Mouse (Mus musculus) spleen, adult 10 weeks (tissue): ENCODE data around the gene Ubl5. TPM values are rescaled to one million over a fixed set of nuclear protein-coding genes. Genes with fewer than 3 reads are reported as not detected.

Experiments
- polyA plus RNA-seq: library from polyadenylated mRNA; stranded (reverse); fragments of 350-450 nt; fragmentation: Illumina TruSeq; extraction: RNeasy Lipid Tissue Mini Kit (QIAGEN cat#74804); gene quantifications from one replicate; pipeline ENCODE4 v1.2.3, GENCODE M21; 2015; ENCODE audit warnings: low replicate concordance; ENCODE audit not compliant: insufficient read depth

Gene Ubl5
- 294 TPM for polyA plus RNA-seq

GRCm38 (mm10) chr9:20642101-20642895 lies at the start of gene Ubl5:
Gene Ubl5 (plus strand): TSS chr9:20642878.

GRCm38 (mm10) chr9:20644360-20645081 lies 1.8 kb downstream of the Ubl5 start, which contains the start of gene Fbxl12:
Gene Fbxl12 (minus strand): TSS chr9:20644767.

DNA sequence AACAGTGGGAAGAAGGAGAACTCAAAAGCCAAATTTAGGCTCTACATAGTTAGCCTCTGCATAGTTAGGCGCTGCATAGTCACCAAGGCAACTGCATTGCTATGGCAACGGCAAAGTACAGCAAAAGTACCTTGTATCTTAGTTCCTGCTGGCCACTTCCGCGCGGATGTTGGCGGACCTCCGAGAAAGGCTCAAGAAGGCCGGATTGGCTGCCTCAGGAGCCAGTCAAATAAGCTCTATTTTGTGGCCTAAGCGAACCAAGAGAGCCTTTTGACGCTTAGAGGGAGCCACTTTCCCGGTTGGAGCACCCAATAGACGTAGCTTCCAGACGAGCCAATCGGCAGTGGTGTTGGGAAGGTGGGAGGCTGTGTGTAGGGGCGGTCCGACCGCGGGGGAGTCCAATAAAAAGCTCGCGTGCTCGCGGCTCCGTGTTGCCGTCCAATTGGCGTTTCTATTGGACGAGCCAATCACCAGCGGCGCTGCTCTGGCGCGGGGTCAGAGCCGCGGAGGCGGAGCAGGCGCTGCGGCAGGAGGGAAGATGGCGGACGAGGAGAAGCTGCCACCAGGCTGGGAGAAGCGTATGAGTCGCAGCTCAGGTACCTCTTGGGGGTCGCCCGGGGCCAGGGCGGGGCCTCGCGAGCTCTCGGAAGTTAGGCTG lies 9.1 kb downstream of the Ubl5 start, which contains the start of gene Pin1:
Gene Pin1 (plus strand): TSS at position 494 of the 658 bp plus-strand sequence.

Other genes starting within 250 kb of the Ubl5 start
- gene Zfp26, start 182.7 kb upstream of the Ubl5 start, polyA plus RNA-seq: 32.2 TPM
- gene Zfp426, start 150.1 kb upstream of the Ubl5 start, polyA plus RNA-seq: 44.9 TPM
- gene Zfp266, start 121.5 kb upstream of the Ubl5 start, polyA plus RNA-seq: 33.8 TPM
- gene Zfp846, start 61.6 kb upstream of the Ubl5 start, polyA plus RNA-seq: 14.9 TPM
- 55.6 TPM for gene Fbxl12, start 1.9 kb downstream of the Ubl5 start, polyA plus RNA-seq
- gene Pin1, start 9.2 kb downstream of the Ubl5 start, polyA plus RNA-seq: 4.3 TPM
- gene Olfm2, start 103.5 kb downstream of the Ubl5 start, polyA plus RNA-seq: not detected
- gene Col5a3, start 172.2 kb downstream of the Ubl5 start, polyA plus RNA-seq: 0.29 TPM
- not detected for gene Rdh8, start 175.6 kb downstream of the Ubl5 start, polyA plus RNA-seq
- gene A230050P20Rik, start 225.8 kb downstream of the Ubl5 start, polyA plus RNA-seq: 29.9 TPM
- gene Angptl6, start 236.8 kb downstream of the Ubl5 start, polyA plus RNA-seq: 0.44 TPM
- 14.3 TPM for gene Ppan, start 245.3 kb downstream of the Ubl5 start, polyA plus RNA-seq